Mouse (Mus musculus) right cerebral cortex, postnatal 4 days (tissue): ENCODE measurements at regions not wholly inside any gene's neighbourhood (a gene's known extent, or its start where the extent isn't known, plus 50 kb on each side); places are given as distances from the start of the nearest gene placed in this dataset.

ENCODE experiments used
- DNase-seq: peaks from one replicate; pipeline ENCODE4 v3.0.0-alpha.2; 2022

- no peak for DNase-seq
Observed at GRCm38 (mm10) chr15:62056889-62057288, 1134.1 kb upstream of the A1bg start.

GRCm38 (mm10) chr15:62056401-62056800 lies 1133.6 kb upstream of the A1bg start:
- DNase-seq, result no peak

GRCm38 (mm10) chr15:62055011-62055410 lies 1132.2 kb upstream of the A1bg start:
- no peak for DNase-seq

- no peak for DNase-seq
Observed at GRCm38 (mm10) chr15:62053420-62054239, 1130.8 kb upstream of the A1bg start.

GRCm38 (mm10) chr15:62049416-62049815 lies 1126.6 kb upstream of the A1bg start:
- DNase-seq, result no peak

GRCm38 (mm10) chr15:62048981-62049380 lies 1126.2 kb upstream of the A1bg start:
- no peak for DNase-seq

GRCm38 (mm10) chr15:62046276-62046675 lies 1123.5 kb upstream of the A1bg start:
- DNase-seq, result no peak

GRCm38 (mm10) chr15:62044654-62045335 lies 1122.0 kb upstream of the A1bg start:
- DNase-seq, result no peak

GRCm38 (mm10) chr15:62043617-62044392 lies 1121.0 kb upstream of the A1bg start:
- no peak for DNase-seq

GRCm38 (mm10) chr15:62042924-62043504 lies 1120.2 kb upstream of the A1bg start:
- DNase-seq, result no peak
